Mouse (Mus musculus) hindbrain, postnatal 0 days (tissue): ENCODE results near the gene Wipi2. TPM values are rescaled to one million over a fixed set of nuclear protein-coding genes. Genes with fewer than 3 reads are reported as not detected.

Experiments
- ATAC-seq: fragments of 200-750 bp; cut with Nextera tagmentation; 2 replicates; pipeline ENCODE4 v1.8.0; 2017; ENCODE audit warnings: mild to moderate bottlenecking, moderate TSS enrichment, moderate library complexity
- DNase-seq: peaks from one replicate; pipeline ENCODE4 v3.0.0-alpha.2; 2015; ENCODE audit warnings: low spot score
- H3K27ac ChIP-seq: fragments of 300-500 bp; sonication (generic); 2 replicates; pipeline ENCODE4 v1.5.1; 2014; ENCODE audit warnings: mild to moderate bottlenecking
- H3K27me3 ChIP-seq: fragments of 300-500 bp; sonication (generic); 2 replicates; pipeline ENCODE4 v1.6.1; 2014; ENCODE audit warnings: low read length, mixed read lengths; ENCODE audit not compliant: insufficient read depth
- H3K36me3 ChIP-seq: fragments of 300-500 bp; sonication (generic); 2 replicates; pipeline ENCODE4 v1.6.1; 2014; ENCODE audit warnings: low read length, mixed read lengths; ENCODE audit not compliant: insufficient read depth
- H3K4me1 ChIP-seq: fragments of 300-500 bp; sonication (generic); 2 replicates; pipeline ENCODE4 v1.6.1; 2014; ENCODE audit warnings: antibody characterized with exemption, low read length, mixed read lengths; ENCODE audit not compliant: insufficient read depth
- H3K4me2 ChIP-seq: fragments of 300-500 bp; sonication (generic); 2 replicates; pipeline ENCODE4 v1.6.1; 2014; ENCODE audit warnings: low read depth, mild to moderate bottlenecking, low read length, moderate library complexity, mixed read lengths
- H3K4me3 ChIP-seq: fragments of 300-500 bp; sonication (generic); 2 replicates; pipeline ENCODE4 v1.5.1; 2014; ENCODE audit warnings: low read length
- H3K9ac ChIP-seq: fragments of 300-500 bp; sonication (generic); replicated peaks from 2 replicates; pipeline ENCODE4 v1.6.1; 2014; ENCODE audit warnings: mild to moderate bottlenecking, low read length, moderate library complexity, mixed read lengths
- H3K9me3 ChIP-seq: fragments of 300-500 bp; sonication (generic); 2 replicates; pipeline ENCODE4 v1.6.1; 2016; ENCODE audit warnings: low read length, mixed read lengths
- CTCF ChIP-seq: IDR thresholded peaks from 2 replicates; pipeline ENCODE4 v1.5.1; 2016; ENCODE audit warnings: antibody characterized with exemption, control low read depth, low read depth
- WGBS: fragments of 180-500 bp; shearing (Covaris S2); extraction: QIAGEN DNeasy Blood & Tissue Kit; methylation state at CpG from one replicate; pipeline ENCODE4 v1.1.7; 2014; 5-methylcytosine and 5-hydroxymethylcytosine counted together
- polyA plus RNA-seq: library from polyadenylated mRNA; unstranded; fragments of >200 nt; fragmentation: Nextera tagmentation; extraction: Ambion mirVana; gene quantifications from 2 replicates; pipeline ENCODE4 v1.2.1, GENCODE M21; 2015
- total RNA-seq: library from RNA; depleted of rRNA; stranded (reverse); fragments of >200 nt; gene quantifications from 2 replicates; pipeline ENCODE4 v1.2.3, GENCODE M21; 2014; rRNA removed

Wipi2 gene
- total and polyA plus RNA-seq, 2 experiments from 2014 or later, result 40.0 to 76.5 TPM

DNA sequence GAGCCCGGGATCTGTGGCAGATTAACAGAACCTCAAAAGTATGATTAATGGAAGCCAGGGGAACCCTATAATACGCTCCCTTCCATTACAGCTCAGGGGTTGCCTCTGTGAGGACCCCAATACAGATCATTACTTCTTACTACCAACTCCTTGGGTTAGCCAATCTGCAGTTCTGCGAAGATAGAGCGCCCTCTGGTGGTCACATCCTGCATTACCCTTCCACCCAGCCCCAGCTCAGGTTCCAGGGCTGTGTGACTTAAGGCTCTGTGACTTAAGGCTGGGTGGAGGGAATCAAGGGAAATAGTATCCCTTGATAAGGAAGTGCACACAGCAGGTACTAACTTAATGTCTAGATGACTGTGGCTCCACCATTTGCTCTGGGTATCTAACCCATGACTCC is 90.5 kb downstream of the Wipi2 start:
- peak; percentile 84 for DNase-seq

GRCm38 (mm10) chr5:142718486-142718885 is 91.0 kb downstream of the Wipi2 start:
- Histone ChIP-seq H3K9ac (no peak overlapping the region), H3K4me3 (no peak overlapping the region), H3K27me3 (no peaks in the 10 kb centered on the region), H3K4me2 (no peak overlapping the region), H3K36me3 (peaks cover 15% of the 10 kb centered on the region; the same call in 1 of the 2 replicates), H3K27ac (no peak overlapping the region), H3K9me3 (no peaks in the 10 kb centered on the region), H3K4me1 (no peaks in the 10 kb centered on the region)
- WGBS, result 74% methylated on average over 25 of the region's 25 CpGs
- ATAC-seq (no peak), DNase-seq (no peak)
- TF ChIP-seq CTCF, result no peak

More for the DNA sequence above, 90.5 kb downstream of the Wipi2 start:
- Histone ChIP-seq H3K27ac (no peak overlapping the region), H3K36me3 (peaks cover 15% of the 10 kb centered on the region; the same call in 1 of the 2 replicates), H3K4me1 (no peaks in the 10 kb centered on the region), H3K9me3 (no peaks in the 10 kb centered on the region), H3K27me3 (no peaks in the 10 kb centered on the region), H3K4me2 (no peak overlapping the region), H3K9ac (no peak overlapping the region), H3K4me3 (no peak overlapping the region)
- peak; percentile 47; the same call in 1 of the 2 replicates for ATAC-seq
- 24% methylated on average over 4 of the region's 4 CpGs for WGBS
- peak; percentile 99 for TF ChIP-seq CTCF

DNA sequence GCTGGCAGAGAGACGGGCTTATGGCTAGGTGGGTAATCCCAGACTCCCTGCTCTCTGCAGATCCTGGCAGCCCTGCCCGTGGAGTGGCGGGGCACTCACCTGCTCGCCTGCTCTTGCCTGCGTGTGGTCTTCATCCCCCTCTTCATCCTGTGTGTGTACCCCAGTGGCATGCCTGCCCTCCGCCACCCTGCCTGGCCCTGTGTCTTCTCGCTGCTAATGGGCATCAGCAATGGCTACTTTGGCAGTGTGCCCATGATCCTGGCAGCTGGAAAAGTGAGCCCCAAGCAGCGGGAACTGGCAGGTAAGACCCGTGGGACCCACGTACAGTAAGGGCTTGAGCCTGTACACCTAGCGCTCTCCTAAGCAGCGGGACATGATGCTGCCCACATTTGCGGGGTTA is 92.4 kb downstream of the Wipi2 start:
- no peak for DNase-seq
- TF ChIP-seq CTCF, result no peak
- WGBS, result 81% methylated on average over 13 of the region's 13 CpGs

More for the DNA sequence above, 92.4 kb downstream of the Wipi2 start:
- no peak overlapping the region for H3K4me3 ChIP-seq
- no peaks in the 10 kb centered on the region for H3K27me3 ChIP-seq
- peaks cover 7% of the 10 kb centered on the region; the same call in 1 of the 2 replicates for H3K36me3 ChIP-seq
- no peaks in the 10 kb centered on the region for H3K4me1 ChIP-seq
- no peak overlapping the region for H3K9ac ChIP-seq
- H3K9me3 ChIP-seq, result no peaks in the 10 kb centered on the region
- H3K4me2 ChIP-seq, result no peak overlapping the region
- no peak for ATAC-seq
- H3K27ac ChIP-seq, result no peak overlapping the region

Other genes starting within 250 kb of the Wipi2 start
- gene Foxk1, start 226.2 kb upstream of the Wipi2 start, total RNA-seq, result 23.3 and 24.0 TPM in 2 replicates
- gene Foxk1, start 226.2 kb upstream of the Wipi2 start, polyA plus RNA-seq, result 4.6 and 6.0 TPM in 2 replicates
- gene Ap5z1, start 163.8 kb upstream of the Wipi2 start, total RNA-seq, result 12.8 and 22.1 TPM in 2 replicates
- gene Ap5z1, start 163.8 kb upstream of the Wipi2 start, polyA plus RNA-seq, result 7.5 and 7.9 TPM in 2 replicates
- 0.32 and 0.37 TPM in 2 replicates for gene Papolb, start 97.6 kb upstream of the Wipi2 start, total RNA-seq
- gene Papolb, start 97.6 kb upstream of the Wipi2 start, polyA plus RNA-seq, result 0.14 and 0.16 TPM in 2 replicates
- gene Radil, start 76.6 kb upstream of the Wipi2 start, total RNA-seq, result 17.7 and 20.0 TPM in 2 replicates
- 11.9 and 12.4 TPM in 2 replicates for gene Radil, start 76.6 kb upstream of the Wipi2 start, polyA plus RNA-seq
- 171 and 182 TPM in 2 replicates for gene Mmd2, start 18.9 kb upstream of the Wipi2 start, total RNA-seq
- gene Mmd2, start 18.9 kb upstream of the Wipi2 start, polyA plus RNA-seq, result 151 and 167 TPM in 2 replicates
- gene Slc29a4, start 64.8 kb downstream of the Wipi2 start, total RNA-seq, result 77.1 and 80.1 TPM in 2 replicates
- gene Slc29a4, start 64.8 kb downstream of the Wipi2 start, polyA plus RNA-seq, result 61.4 and 67.1 TPM in 2 replicates
- gene Tnrc18, start 190.0 kb downstream of the Wipi2 start, total RNA-seq, result 134 and 137 TPM in 2 replicates
- gene Tnrc18, start 190.0 kb downstream of the Wipi2 start, polyA plus RNA-seq, result 17.0 and 19.9 TPM in 2 replicates